Mouse (Mus musculus) ES-E14 (cell line): ENCODE data around the gene Kif13a. TPM values are rescaled to one million over a fixed set of nuclear protein-coding genes. Genes with fewer than 3 reads are reported as not detected.

Experiments
- DNase-seq: peaks from one replicate; pipeline ENCODE4 v3.0.0-alpha.2; 2013; ENCODE audit warnings: low read depth, low spot score
- H3K27ac ChIP-seq: 2 replicates; pipeline ENCODE4 v1.5.1; 2012; ENCODE audit warnings: low read depth, mild to moderate bottlenecking, low read length, moderate library complexity, mixed read lengths; ENCODE audit not compliant: poor library complexity, insufficient read depth, severe bottlenecking
- H3K36me3 ChIP-seq: 2 replicates; pipeline ENCODE4 v1.6.1; 2012; ENCODE audit warnings: mild to moderate bottlenecking, low read length, moderate library complexity, mixed read lengths; ENCODE audit not compliant: control insufficient read depth, poor library complexity, insufficient read depth, severe bottlenecking
- H3K4me1 ChIP-seq, 2 experiments: fragments of 150-350 bp in 1 of 2; sonication (generic) in 1 of 2; 2 replicates each; pipeline ENCODE4 v1.6.1; 2012; ENCODE audit warnings: low read length in 2 of 2, mild to moderate bottlenecking in 1 of 2, mixed read lengths in 1 of 2; ENCODE audit not compliant: control insufficient read depth in 2 of 2, insufficient read depth in 2 of 2, poor library complexity in 1 of 2
- H3K4me3 ChIP-seq, 2 experiments: fragments of 150-350 bp in 1 of 2; sonication (generic) in 1 of 2; 2 replicates each; pipeline ENCODE4 v1.5.1; 2012; ENCODE audit warnings: low read length in 2 of 2, low read depth in 1 of 2, mild to moderate bottlenecking in 1 of 2, mixed read lengths in 1 of 2; ENCODE audit not compliant: insufficient read depth in 1 of 2, poor library complexity in 1 of 2, severe bottlenecking in 1 of 2
- H3K9ac ChIP-seq: 2 replicates; pipeline ENCODE4 v1.6.1; 2012; ENCODE audit warnings: low read depth, mild to moderate bottlenecking, low read length, mixed read lengths; ENCODE audit not compliant: poor library complexity, insufficient read depth, severe bottlenecking
- H3K9me3 ChIP-seq: fragments of 150-350 bp; sonication (generic); 2 replicates; pipeline ENCODE4 v1.6.1; 2012; ENCODE audit warnings: low read depth, mild to moderate bottlenecking, low read length; ENCODE audit not compliant: control insufficient read depth, insufficient read depth
- CHD2 ChIP-seq: IDR thresholded peaks from 2 replicates; pipeline ENCODE4 v1.6.1; 2014; ENCODE audit warnings: mild to moderate bottlenecking, low read depth, low read length, inconsistent platforms
- HCFC1 ChIP-seq: IDR thresholded peaks from 2 replicates; pipeline ENCODE4 v1.6.1; 2012; ENCODE audit warnings: low read length, inconsistent platforms, borderline replicate concordance; ENCODE audit not compliant: insufficient read depth
- MAFK ChIP-seq: IDR thresholded peaks from 2 replicates; pipeline ENCODE4 v1.6.1; 2014; ENCODE audit warnings: mild to moderate bottlenecking, low read depth, low read length, inconsistent platforms; ENCODE audit not compliant: insufficient read depth
- ZC3H11A ChIP-seq: IDR thresholded peaks from 2 replicates; pipeline ENCODE4 v1.6.1; 2012; ENCODE audit warnings: low read depth, mild to moderate bottlenecking, inconsistent platforms, low read length, borderline replicate concordance
- ZNF384 ChIP-seq: IDR thresholded peaks from 2 replicates; pipeline ENCODE4 v1.6.1; 2012; ENCODE audit warnings: low read depth, low read length, inconsistent platforms
- in situ Hi-C, 2 experiments: fragments of 600-800 bp; cut with MboI; formaldehyde crosslinking; loops; one replicate each; pipeline ENCODE4 v1.15.1; 2025; ENCODE audit warnings: low sequenced_read_pairs in 2 of 2, inconsistent platforms in 1 of 2; ENCODE audit not compliant: unreplicated experiment in 2 of 2
- total RNA-seq: library from RNA; depleted of rRNA; stranded (reverse); fragments of 300-350 nt; gene quantifications from 2 replicates; pipeline ENCODE4 v1.2.3, GENCODE M21; 2012

Gene Kif13a
- total RNA-seq, 1 experiment: 23.6 TPM

- Histone ChIP-seq H3K4me1 (peaks cover 0 to 8% of the 10 kb centered on the region in 2 experiments; a peak in 2 of 4 replicates), H3K9me3 (no peaks in the 10 kb centered on the region), H3K4me3 (peak overlapping the region; percentile 23 to 40; a peak in 3 of 4 replicates), H3K9ac (peak overlapping the region; percentile 65; the same call in 1 of the 2 replicates), H3K27ac (peak overlapping the region; percentile 26; the same call in 1 of the 2 replicates), H3K36me3 (peaks cover 2% of the 10 kb centered on the region; the same call in 1 of the 2 replicates)
- peak; percentile 77 for DNase-seq
- no peak for TF ChIP-seq ZC3H11A
- TF ChIP-seq ZNF384: no peak
- TF ChIP-seq HCFC1: no peak
- TF ChIP-seq MAFK: no peak
- in situ Hi-C loops: no loop called here
Measured at GRCm38 (mm10) chr13:46758627-46759026, 171.0 kb downstream of the Kif13a start.

- DNase-seq: peak; percentile 22
- peaks cover 2% of the 10 kb centered on the region; the same call in 1 of the 2 replicates for H3K36me3 ChIP-seq
- in situ Hi-C loops: no loop called here
- no peaks in the 10 kb centered on the region for H3K9me3 ChIP-seq
- H3K27ac ChIP-seq: peak overlapping the region; percentile 53
- H3K9ac ChIP-seq: peak overlapping the region; percentile 44
- peak overlapping the region in 1 of 2 experiments; percentile 31; a peak in 1 of 4 replicates for H3K4me3 ChIP-seq
- no peak for TF ChIP-seq CHD2
- no peak for TF ChIP-seq ZC3H11A
- no peak for TF ChIP-seq HCFC1
- no peak for TF ChIP-seq ZNF384
- no peak for TF ChIP-seq MAFK
- H3K4me1 ChIP-seq: peaks cover 0 to 8% of the 10 kb centered on the region in 2 experiments; a peak in 2 of 4 replicates
Measured at GRCm38 (mm10) chr13:46757946-46758345, 171.7 kb downstream of the Kif13a start.

GRCm38 (mm10) chr13:46753294-46753693 is 176.4 kb downstream of the Kif13a start:
- no peak for DNase-seq
- Histone ChIP-seq H3K27ac (no peak overlapping the region), H3K9me3 (no peaks in the 10 kb centered on the region), H3K4me3 (no peak overlapping the region), H3K36me3 (peaks cover 6% of the 10 kb centered on the region; the same call in 1 of the 2 replicates), H3K4me1 (peaks cover 4 to 11% of the 10 kb centered on the region in 2 experiments; a peak in 3 of 4 replicates), H3K9ac (no peak overlapping the region; the same call in 1 of the 2 replicates)
- TF ChIP-seq HCFC1 (no peak), ZC3H11A (no peak), MAFK (no peak), CHD2 (no peak)
- in situ Hi-C loops: no loop called here

- in situ Hi-C loops: no loop called here
- TF ChIP-seq MAFK: no peak
- no peak for TF ChIP-seq ZNF384
- TF ChIP-seq CHD2: no peak
- TF ChIP-seq HCFC1: no peak
- DNase-seq: no peak
- peak overlapping the region; percentile 18 to 57 for H3K4me3 ChIP-seq
- H3K9ac ChIP-seq: peak overlapping the region; percentile 52
- H3K9me3 ChIP-seq: no peaks in the 10 kb centered on the region
- H3K4me1 ChIP-seq: peaks cover 4 to 10% of the 10 kb centered on the region in 2 experiments; a peak in 3 of 4 replicates
- no peak overlapping the region for H3K27ac ChIP-seq
- peaks cover 6% of the 10 kb centered on the region; the same call in 1 of the 2 replicates for H3K36me3 ChIP-seq
Measured at GRCm38 (mm10) chr13:46752566-46753229, 177.0 kb downstream of the Kif13a start.
